Mouse (Mus musculus) kidney, embryonic 14.5 days (tissue): ENCODE data around the gene Morn1. TPM values are rescaled to one million over a fixed set of nuclear protein-coding genes. Genes with fewer than 3 reads are reported as not detected.

ENCODE experiments used
- ATAC-seq: fragments of 200-750 bp; cut with Nextera tagmentation; 2 replicates; pipeline ENCODE4 v1.8.0; 2017; ENCODE audit warnings: moderate number of reproducible peaks, mild to moderate bottlenecking, moderate TSS enrichment, moderate library complexity; ENCODE audit not compliant: low FRiP score, low TSS enrichment
- H3K27ac ChIP-seq: fragments of 300-500 bp; sonication (generic); 2 replicates; pipeline ENCODE4 v1.5.1; 2014; ENCODE audit warnings: low read depth, mild to moderate bottlenecking, low read length, moderate library complexity, mixed read lengths
- H3K27me3 ChIP-seq: fragments of 300-500 bp; sonication (generic); 2 replicates; pipeline ENCODE4 v1.6.1; 2014; ENCODE audit warnings: mild to moderate bottlenecking, low read length; ENCODE audit not compliant: control insufficient read depth, insufficient read depth
- H3K36me3 ChIP-seq: fragments of 300-500 bp; sonication (generic); 2 replicates; pipeline ENCODE4 v1.6.1; 2014; ENCODE audit warnings: low read length, mixed read lengths; ENCODE audit not compliant: control insufficient read depth, insufficient read depth
- H3K4me1 ChIP-seq: fragments of 300-500 bp; sonication (generic); 2 replicates; pipeline ENCODE4 v1.6.1; 2014; ENCODE audit warnings: low read length, mixed read lengths; ENCODE audit not compliant: control insufficient read depth, insufficient read depth
- H3K4me2 ChIP-seq: fragments of 300-500 bp; sonication (generic); replicated peaks from 2 replicates; pipeline ENCODE4 v1.6.1; 2014; ENCODE audit warnings: low read depth, mild to moderate bottlenecking, low read length
- H3K4me3 ChIP-seq: fragments of 300-500 bp; sonication (generic); 2 replicates; pipeline ENCODE4 v1.5.1; 2014; ENCODE audit warnings: mild to moderate bottlenecking, low read length
- H3K9ac ChIP-seq: fragments of 300-500 bp; sonication (generic); 2 replicates; pipeline ENCODE4 v1.6.1; 2014; ENCODE audit warnings: low read depth, mild to moderate bottlenecking, low read length, moderate library complexity
- H3K9me3 ChIP-seq: fragments of 300-500 bp; sonication (generic); 2 replicates; pipeline ENCODE4 v1.6.1; 2016; ENCODE audit warnings: low read length; ENCODE audit not compliant: control insufficient read depth
- WGBS: fragments of 180-500 bp; shearing (Covaris S2); extraction: QIAGEN DNeasy Blood & Tissue Kit; methylation state at CpG from one replicate; pipeline ENCODE4 v1.1.7; 2014; 5-methylcytosine and 5-hydroxymethylcytosine counted together
- polyA plus RNA-seq: library from polyadenylated mRNA; unstranded; fragments of >200 nt; fragmentation: Nextera tagmentation; extraction: Ambion mirVana; gene quantifications from 2 replicates; pipeline ENCODE4 v1.2.1, GENCODE M21; 2014

The Morn1 gene
- polyA plus RNA-seq, 1 experiment from 2014 or later, result 6.9 TPM

- WGBS, result 67% methylated on average over 8 of the region's 8 CpGs
- Histone ChIP-seq H3K4me2 (no peak overlapping the region), H3K27me3 (no peaks in the 10 kb centered on the region), H3K4me1 (no peaks in the 10 kb centered on the region), H3K9ac (no peak overlapping the region), H3K36me3 (0 out of 2 replicates have a peak, but pooled peaks cover 2% of the 10 kb centered on the region), H3K27ac (no peak overlapping the region), H3K9me3 (no peaks in the 10 kb centered on the region), H3K4me3 (no peak overlapping the region)
- ATAC-seq, result no peak
Observed at GRCm38 (mm10) chr4:155095967-155096366, 9.6 kb downstream of the Morn1 start.

- no peaks in the 10 kb centered on the region for H3K27me3 ChIP-seq
- 81% methylated on average over 6 of the region's 6 CpGs for WGBS
- ATAC-seq, result no peak
- no peaks in the 10 kb centered on the region for H3K36me3 ChIP-seq
- H3K4me1 ChIP-seq, result no peaks in the 10 kb centered on the region
- H3K9me3 ChIP-seq, result no peaks in the 10 kb centered on the region
- no peak overlapping the region for H3K27ac ChIP-seq
- H3K4me2 ChIP-seq, result no peak overlapping the region
- no peak overlapping the region for H3K4me3 ChIP-seq
- H3K9ac ChIP-seq, result no peak overlapping the region
Observed at GRCm38 (mm10) chr4:155097452-155097851, 11.1 kb downstream of the Morn1 start.

- no peak overlapping the region for H3K4me3 ChIP-seq
- no peaks in the 10 kb centered on the region for H3K9me3 ChIP-seq
- no peaks in the 10 kb centered on the region for H3K36me3 ChIP-seq
- H3K9ac ChIP-seq, result no peak overlapping the region
- H3K4me2 ChIP-seq, result no peak overlapping the region
- no peaks in the 10 kb centered on the region for H3K4me1 ChIP-seq
- 66% methylated on average over 4 of the region's 4 CpGs for WGBS
- H3K27me3 ChIP-seq, result no peaks in the 10 kb centered on the region
- no peak overlapping the region for H3K27ac ChIP-seq
- ATAC-seq, result no peak
Observed at GRCm38 (mm10) chr4:155098572-155098971, 12.2 kb downstream of the Morn1 start.

DNA sequence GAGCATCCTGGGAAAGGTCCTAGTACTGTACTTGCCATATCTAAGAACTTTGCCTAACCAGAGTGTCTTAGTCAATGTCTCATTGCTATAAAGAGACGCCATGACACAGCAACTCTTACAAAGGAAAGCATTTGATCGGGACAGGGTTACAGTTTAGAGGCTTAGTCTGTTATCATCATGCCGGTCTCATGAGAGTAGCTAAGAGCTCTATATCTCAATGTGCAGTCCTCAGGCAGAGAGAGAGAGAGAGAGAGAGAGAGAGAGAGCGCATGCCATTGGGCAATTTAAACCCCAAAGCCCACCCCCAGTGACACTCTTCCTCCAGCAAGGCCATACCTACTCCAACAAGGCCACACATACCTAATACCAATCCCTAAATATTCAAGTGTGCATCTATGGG is 21.5 kb downstream of the Morn1 start:
- WGBS, result 94% methylated on average over 4 of the region's 4 CpGs
- H3K9ac ChIP-seq, result no peak overlapping the region
- ATAC-seq, result no peak

GRCm38 (mm10) chr4:155109471-155109870 is 23.1 kb downstream of the Morn1 start:
- ATAC-seq, result no peak
- H3K27me3 ChIP-seq, result no peaks in the 10 kb centered on the region
- H3K9ac ChIP-seq, result no peak overlapping the region
- no peak overlapping the region for H3K4me3 ChIP-seq
- no peaks in the 10 kb centered on the region for H3K36me3 ChIP-seq
- H3K9me3 ChIP-seq, result no peaks in the 10 kb centered on the region
- H3K27ac ChIP-seq, result no peak overlapping the region; the same call in 1 of the 2 replicates
- H3K4me2 ChIP-seq, result no peak overlapping the region
- 55% methylated on average over 5 of the region's 5 CpGs for WGBS
- 0 out of 2 replicates have a peak, but pooled peaks cover 4% of the 10 kb centered on the region for H3K4me1 ChIP-seq

More for the DNA sequence above, 21.5 kb downstream of the Morn1 start:
- no peak overlapping the region for H3K27ac ChIP-seq
- 0 out of 2 replicates have a peak, but pooled peaks cover 4% of the 10 kb centered on the region for H3K4me1 ChIP-seq
- H3K27me3 ChIP-seq, result no peaks in the 10 kb centered on the region
- H3K4me2 ChIP-seq, result no peak overlapping the region
- H3K9me3 ChIP-seq, result no peaks in the 10 kb centered on the region
- H3K36me3 ChIP-seq, result no peaks in the 10 kb centered on the region
- H3K4me3 ChIP-seq, result no peak overlapping the region

DNA sequence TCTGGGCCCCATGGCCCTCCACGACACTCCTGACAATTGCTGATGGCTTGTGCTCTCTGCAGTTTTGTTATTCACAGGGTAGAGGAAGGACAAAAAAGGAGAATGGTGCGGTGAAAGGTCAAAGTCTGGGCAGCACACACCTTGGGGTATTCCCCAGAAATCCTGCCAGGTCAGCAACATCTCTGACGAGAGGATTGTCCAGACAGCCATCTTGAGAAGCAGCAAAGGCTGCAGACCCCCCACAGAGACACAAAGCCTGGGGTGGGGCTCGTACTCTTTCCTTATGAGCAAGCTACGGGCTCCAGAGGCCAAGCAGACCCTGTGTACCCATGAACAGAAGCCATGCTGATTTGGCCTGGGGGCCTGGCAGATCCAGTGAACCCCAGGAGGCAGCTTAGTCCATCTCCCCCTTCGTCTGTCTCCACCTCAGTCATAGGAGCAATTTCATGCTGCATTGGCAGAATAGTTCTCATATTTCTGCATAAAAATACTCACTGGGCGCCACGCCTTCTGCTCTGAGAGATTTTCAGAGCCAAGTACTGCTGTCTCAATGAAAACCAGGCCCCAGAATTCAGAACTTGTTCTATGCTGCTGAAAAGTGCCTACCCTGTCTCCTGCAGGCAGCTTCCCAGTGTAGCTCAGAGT is 27.5 kb downstream of the Morn1 start:
- ATAC-seq, result no peak
- H3K27ac ChIP-seq, result no peak overlapping the region
- 68% methylated on average over 8 of the region's 8 CpGs for WGBS

GRCm38 (mm10) chr4:155116607-155117006 is 30.2 kb downstream of the Morn1 start:
- 72% methylated on average over 4 of the region's 4 CpGs for WGBS
- no peak for ATAC-seq

More for the DNA sequence above, 27.5 kb downstream of the Morn1 start:
- Histone ChIP-seq H3K9me3 (no peaks in the 10 kb centered on the region), H3K4me3 (no peak overlapping the region), H3K9ac (no peak overlapping the region), H3K36me3 (no peaks in the 10 kb centered on the region), H3K27me3 (no peaks in the 10 kb centered on the region), H3K4me2 (no peak overlapping the region), H3K4me1 (0 out of 2 replicates have a peak, but pooled peaks cover 4% of the 10 kb centered on the region)

GRCm38 (mm10) chr4:155117396-155117978 is 31.1 kb downstream of the Morn1 start:
- H3K27ac ChIP-seq, result no peak overlapping the region
- WGBS, result 78% methylated on average over 6 of the region's 6 CpGs

More at GRCm38 (mm10) chr4:155116607-155117006, 30.2 kb downstream of the Morn1 start:
- no peaks in the 10 kb centered on the region for H3K4me1 ChIP-seq
- no peak overlapping the region for H3K27ac ChIP-seq
- no peaks in the 10 kb centered on the region for H3K36me3 ChIP-seq
- no peak overlapping the region for H3K4me3 ChIP-seq
- no peaks in the 10 kb centered on the region for H3K9me3 ChIP-seq
- no peak overlapping the region for H3K4me2 ChIP-seq
- H3K9ac ChIP-seq, result no peak overlapping the region
- no peaks in the 10 kb centered on the region for H3K27me3 ChIP-seq

GRCm38 (mm10) chr4:155118278-155118677 is 31.9 kb downstream of the Morn1 start:
- peaks cover 12% of the 10 kb centered on the region for H3K4me1 ChIP-seq
- WGBS, result 71% methylated on average over 10 of the region's 10 CpGs
- no peak overlapping the region for H3K9ac ChIP-seq
- H3K4me3 ChIP-seq, result no peak overlapping the region
- ATAC-seq, result no peak
- H3K27ac ChIP-seq, result no peak overlapping the region
- no peak overlapping the region for H3K4me2 ChIP-seq
- H3K36me3 ChIP-seq, result no peaks in the 10 kb centered on the region
- no peaks in the 10 kb centered on the region for H3K27me3 ChIP-seq
- H3K9me3 ChIP-seq, result no peaks in the 10 kb centered on the region

More at GRCm38 (mm10) chr4:155117396-155117978, 31.1 kb downstream of the Morn1 start:
- H3K9me3 ChIP-seq, result no peaks in the 10 kb centered on the region
- no peak for ATAC-seq
- no peak overlapping the region for H3K4me3 ChIP-seq
- H3K36me3 ChIP-seq, result no peaks in the 10 kb centered on the region
- H3K9ac ChIP-seq, result no peak overlapping the region
- peaks cover 7% of the 10 kb centered on the region for H3K4me1 ChIP-seq
- no peaks in the 10 kb centered on the region for H3K27me3 ChIP-seq
- no peak overlapping the region for H3K4me2 ChIP-seq
